Mouse (Mus musculus) limb, embryonic 14.5 days (tissue): ENCODE results near the gene Eya4. TPM values are rescaled to one million over a fixed set of nuclear protein-coding genes. Genes with fewer than 3 reads are reported as not detected.

Experiments
- ATAC-seq: fragments of 200-750 bp; cut with Nextera tagmentation; 2 replicates; pipeline ENCODE4 v1.8.0; 2017; ENCODE audit warnings: low read depth, moderate number of reproducible peaks, moderate TSS enrichment; ENCODE audit not compliant: low FRiP score
- DNase-seq: peaks from one replicate; pipeline ENCODE4 v3.0.0-alpha.2; 2015; ENCODE audit warnings: low spot score
- H3K27ac ChIP-seq: fragments of 300-500 bp; sonication (generic); replicated peaks from 2 replicates; pipeline ENCODE4 v1.5.1; 2014; ENCODE audit warnings: low read depth, mild to moderate bottlenecking, low read length, moderate library complexity, mixed read lengths
- H3K27me3 ChIP-seq: fragments of 300-500 bp; sonication (generic); 2 replicates; pipeline ENCODE4 v1.6.1; 2014; ENCODE audit warnings: low read length, mixed read lengths; ENCODE audit not compliant: control insufficient read depth, insufficient read depth
- H3K36me3 ChIP-seq: fragments of 300-500 bp; sonication (generic); 2 replicates; pipeline ENCODE4 v1.6.1; 2014; ENCODE audit warnings: mild to moderate bottlenecking, low read length, moderate library complexity, mixed read lengths; ENCODE audit not compliant: control insufficient read depth, insufficient read depth
- H3K4me1 ChIP-seq: fragments of 300-500 bp; sonication (generic); 2 replicates; pipeline ENCODE4 v1.6.1; 2014; ENCODE audit warnings: antibody characterized with exemption, low read length, mixed read lengths; ENCODE audit not compliant: control insufficient read depth, insufficient read depth
- H3K4me2 ChIP-seq: fragments of 300-500 bp; sonication (generic); replicated peaks from 2 replicates; pipeline ENCODE4 v1.6.1; 2014; ENCODE audit warnings: low read depth, mild to moderate bottlenecking, low read length, moderate library complexity; ENCODE audit not compliant: severe bottlenecking
- H3K4me3 ChIP-seq: fragments of 300-500 bp; sonication (generic); replicated peaks from 2 replicates; pipeline ENCODE4 v1.5.1; 2014; ENCODE audit warnings: low read length
- H3K9ac ChIP-seq: fragments of 300-500 bp; sonication (generic); 2 replicates; pipeline ENCODE4 v1.6.1; 2014; ENCODE audit warnings: mild to moderate bottlenecking, low read depth, low read length, moderate library complexity; ENCODE audit not compliant: severe bottlenecking
- H3K9me3 ChIP-seq: fragments of 300-500 bp; sonication (generic); 2 replicates; pipeline ENCODE4 v1.6.1; 2016; ENCODE audit warnings: low read length; ENCODE audit not compliant: control insufficient read depth
- POLR2A ChIP-seq: fragments of 200-500 bp; IDR thresholded peaks from 2 replicates; pipeline ENCODE4 v1.8.0; 2012; ENCODE audit warnings: inconsistent platforms, mild to moderate bottlenecking, moderate library complexity, borderline replicate concordance; ENCODE audit not compliant: insufficient read depth, insufficient read length; ENCODE audit errors: extremely low read depth
- WGBS: fragments of 180-500 bp; shearing (Covaris S2); extraction: QIAGEN DNeasy Blood & Tissue Kit; methylation state at CpG from one replicate; pipeline ENCODE4 v1.1.7; 2014; 5-methylcytosine and 5-hydroxymethylcytosine counted together
- polyA plus RNA-seq, 2 experiments: library from polyadenylated mRNA; depleted of rRNA in 1 of 2; stranded (reverse) in 1 of 2; unstranded in 1 of 2; fragments of >200 nt; fragmentation: Nextera tagmentation in 1 of 2; extraction: Ambion mirVana in 1 of 2; gene quantifications; 2 replicates each; pipeline versions ENCODE4 v1.2.1 to v1.2.3; 2012 to 2014

Eya4 gene
- polyA plus RNA-seq, 2 experiments = 6.6 to 12.5 TPM

DNA sequence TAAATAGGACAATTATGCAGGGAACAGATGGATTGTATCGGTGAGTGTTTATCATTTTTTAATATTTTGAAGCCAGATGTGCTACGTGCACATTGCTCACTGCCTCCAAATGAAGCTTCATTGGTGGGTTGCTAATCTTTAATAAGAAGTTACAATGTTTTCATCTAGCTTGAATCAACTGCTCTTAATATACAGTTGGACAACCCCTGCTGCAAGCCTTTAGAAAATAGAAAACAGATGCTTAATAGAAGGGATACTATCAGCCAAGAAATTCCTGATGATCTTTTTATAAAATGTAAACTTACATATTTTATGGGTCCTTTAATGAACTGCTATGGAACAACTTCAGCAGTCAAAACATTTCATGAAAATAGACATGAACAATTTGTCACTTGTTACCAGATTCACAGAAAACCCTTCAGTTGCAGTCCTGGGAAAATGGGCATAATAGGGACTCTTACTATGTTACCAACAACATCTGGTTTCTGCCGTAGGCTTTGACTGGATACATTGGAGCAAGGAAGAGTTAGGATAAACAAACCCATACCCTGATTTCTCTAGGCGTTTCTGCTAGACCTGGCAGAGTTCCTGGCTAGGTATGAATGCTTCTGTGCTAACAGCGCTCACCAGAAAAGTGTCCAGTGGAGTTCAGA is 290.4 kb downstream of the Eya4 start:
- no peak overlapping the region for H3K4me3 ChIP-seq
- H3K27ac ChIP-seq = 0 out of 2 replicates have a peak overlapping the region, but pooled peaks have one; percentile 19
- H3K4me1 ChIP-seq = peaks cover 10% of the 10 kb centered on the region
- no peak for TF ChIP-seq POLR2A
- no peak for ATAC-seq
- H3K27me3 ChIP-seq = no peaks in the 10 kb centered on the region
- no peak overlapping the region for H3K4me2 ChIP-seq
- no peak overlapping the region for H3K9ac ChIP-seq
- WGBS = 36% methylated on average over 5 of the region's 5 CpGs
- peak; percentile 36 for DNase-seq
- H3K36me3 ChIP-seq = no peaks in the 10 kb centered on the region
- no peaks in the 10 kb centered on the region for H3K9me3 ChIP-seq

DNA sequence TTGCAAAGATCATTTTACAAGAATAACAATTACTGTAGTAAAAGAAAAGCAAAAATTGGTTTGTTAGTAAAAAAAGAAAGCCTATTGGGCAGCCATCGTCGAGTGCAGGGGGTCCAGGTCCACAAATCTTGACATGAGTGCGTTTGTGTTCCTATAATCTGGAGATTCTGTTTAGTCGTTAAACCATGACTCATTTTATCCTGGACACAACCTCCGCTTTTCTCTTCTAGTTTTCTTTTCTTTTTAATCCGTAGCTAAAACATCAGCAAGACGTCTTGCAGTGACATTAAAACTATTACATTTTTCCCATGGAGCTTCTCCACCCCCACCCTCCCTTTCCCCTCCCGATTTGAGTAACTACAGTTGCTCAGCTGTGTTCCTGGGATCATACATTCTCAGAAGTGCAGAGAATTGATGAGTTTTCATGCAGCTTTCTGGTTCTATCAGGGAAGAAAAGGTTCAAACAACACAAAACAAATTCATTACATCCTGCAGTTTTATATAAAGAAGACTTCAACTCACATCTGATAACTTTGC is 297.1 kb downstream of the Eya4 start:
- Histone ChIP-seq H3K4me2 (no peak overlapping the region), H3K4me1 (no peaks in the 10 kb centered on the region), H3K9me3 (no peaks in the 10 kb centered on the region), H3K27ac (no peak overlapping the region), H3K27me3 (no peaks in the 10 kb centered on the region), H3K36me3 (no peaks in the 10 kb centered on the region), H3K9ac (no peak overlapping the region), H3K4me3 (no peak overlapping the region)
- no peak for ATAC-seq
- no peak for TF ChIP-seq POLR2A
- WGBS = 75% methylated on average over 8 of the region's 8 CpGs
- DNase-seq = no peak
